Mouse (Mus musculus) megakaryocyte, embryonic 14.5 days (primary cell): Measurements from ENCODE around the gene Mex3a.

Experiments used
- FLI1 ChIP-seq: IDR thresholded peaks from 2 replicates; pipeline ENCODE4 v1.6.1; 2012; ENCODE audit warnings: low read length, inconsistent platforms, mixed read lengths
- GATA1 ChIP-seq: IDR thresholded peaks from 3 replicates; pipeline ENCODE4 v1.6.1; 2012; ENCODE audit warnings: mixed read lengths, low read length, inconsistent platforms, borderline replicate concordance

DNA sequence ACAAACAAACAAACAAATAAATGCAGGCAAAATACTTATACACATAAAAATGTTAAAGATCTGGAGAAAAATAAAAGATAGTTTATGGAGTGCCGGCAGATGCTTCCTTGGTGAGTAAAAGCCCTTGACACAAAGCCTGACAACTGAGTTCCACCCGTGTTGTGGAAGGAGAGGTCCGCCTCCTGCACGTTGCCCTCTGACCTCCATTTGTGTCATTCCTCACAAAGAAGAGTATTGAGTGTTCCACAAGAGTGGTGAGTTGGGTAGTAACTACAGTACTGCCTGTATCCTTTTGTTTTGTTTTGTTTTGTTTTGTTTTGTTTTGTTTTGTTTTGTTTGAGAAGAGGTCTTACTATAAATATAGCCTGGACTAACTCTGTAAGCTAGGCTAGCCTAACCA, 32.6 kb upstream of the Mex3a start:
- no peak for TF ChIP-seq FLI1
- TF ChIP-seq GATA1 = no peak
